Mouse (Mus musculus) testis, adult 2 months (tissue): ENCODE data around the gene 1700024P04Rik. TPM values are rescaled to one million over a fixed set of nuclear protein-coding genes. Genes with fewer than 3 reads are reported as not detected.

ENCODE experiments used
- H3K27ac ChIP-seq: fragments of 200-500 bp; 2 replicates; pipeline ENCODE4 v1.5.1; 2012; ENCODE audit warnings: low read depth, low read length; ENCODE audit not compliant: control insufficient read depth, insufficient read depth
- H3K27me3 ChIP-seq: fragments of 200-500 bp; 2 replicates; pipeline ENCODE4 v1.6.1; 2012; ENCODE audit warnings: mild to moderate bottlenecking, low read length, moderate library complexity; ENCODE audit not compliant: control insufficient read depth, insufficient read depth
- H3K36me3 ChIP-seq: fragments of 200-500 bp; 2 replicates; pipeline ENCODE4 v1.6.1; 2012; ENCODE audit warnings: mild to moderate bottlenecking, low read length; ENCODE audit not compliant: control insufficient read depth, insufficient read depth
- H3K4me1 ChIP-seq: fragments of 200-500 bp; 2 replicates; pipeline ENCODE4 v1.6.1; 2012; ENCODE audit warnings: low read length; ENCODE audit not compliant: control insufficient read depth, insufficient read depth
- H3K4me3 ChIP-seq: fragments of 200-500 bp; 2 replicates; pipeline ENCODE4 v1.5.1; 2012; ENCODE audit warnings: low read depth, mild to moderate bottlenecking, low read length, moderate library complexity, mixed read lengths; ENCODE audit not compliant: control insufficient read depth
- CTCF ChIP-seq: fragments of 200-500 bp; IDR thresholded peaks from 2 replicates; pipeline ENCODE4 v1.5.1; 2012; ENCODE audit warnings: low read depth, mild to moderate bottlenecking, inconsistent platforms, low read length, moderate library complexity; ENCODE audit not compliant: control insufficient read depth, insufficient read depth, insufficient replicate concordance
- POLR2A ChIP-seq: fragments of 200-500 bp; IDR thresholded peaks from 2 replicates; pipeline ENCODE4 v1.6.1; 2012; ENCODE audit warnings: low read depth, mild to moderate bottlenecking, inconsistent platforms, low read length, moderate library complexity; ENCODE audit not compliant: control insufficient read depth
- polyA plus RNA-seq: library from polyadenylated mRNA; depleted of rRNA; stranded (reverse); fragments of >200 nt; gene quantifications from 2 replicates; pipeline ENCODE4 v1.2.3, GENCODE M21; 2012

1700024P04Rik gene
- polyA plus RNA-seq, 1 experiment = 657 TPM

- no peak overlapping the region for H3K27ac ChIP-seq
- no peak overlapping the region for H3K4me3 ChIP-seq
- no peaks in the 10 kb centered on the region for H3K27me3 ChIP-seq
- no peaks in the 10 kb centered on the region for H3K36me3 ChIP-seq
- TF ChIP-seq POLR2A (no peak), CTCF (no peak)
- no peaks in the 10 kb centered on the region for H3K4me1 ChIP-seq
Measured at GRCm38 (mm10) chr13:98963612-98964011, 20.8 kb downstream of the 1700024P04Rik start.

DNA sequence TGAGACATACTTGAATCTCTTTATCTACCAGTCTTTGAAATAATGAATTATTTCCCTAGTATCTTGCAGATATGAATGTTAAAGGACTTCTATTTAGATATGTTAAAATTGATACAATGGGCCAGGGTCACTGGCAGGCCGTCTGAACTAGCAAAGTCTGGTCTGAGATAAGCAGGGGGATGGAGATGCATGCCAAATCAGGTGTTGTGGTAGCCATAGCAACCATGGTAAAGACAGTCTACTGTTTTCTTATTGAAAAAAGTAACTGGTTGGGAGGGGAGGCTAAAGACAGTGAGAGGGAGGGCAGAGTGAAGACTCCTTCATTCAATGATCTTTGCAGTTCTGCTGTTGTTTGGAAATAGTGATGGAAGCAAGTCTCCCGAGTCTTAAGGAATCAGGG lies 26.2 kb downstream of the 1700024P04Rik start:
- H3K36me3 ChIP-seq = no peaks in the 10 kb centered on the region
- H3K27me3 ChIP-seq = no peaks in the 10 kb centered on the region
- H3K4me1 ChIP-seq = peaks cover 2% of the 10 kb centered on the region; the same call in 1 of the 2 replicates
- no peak overlapping the region for H3K27ac ChIP-seq
- TF ChIP-seq POLR2A (no peak), CTCF (no peak)
- H3K4me3 ChIP-seq = no peak overlapping the region

DNA sequence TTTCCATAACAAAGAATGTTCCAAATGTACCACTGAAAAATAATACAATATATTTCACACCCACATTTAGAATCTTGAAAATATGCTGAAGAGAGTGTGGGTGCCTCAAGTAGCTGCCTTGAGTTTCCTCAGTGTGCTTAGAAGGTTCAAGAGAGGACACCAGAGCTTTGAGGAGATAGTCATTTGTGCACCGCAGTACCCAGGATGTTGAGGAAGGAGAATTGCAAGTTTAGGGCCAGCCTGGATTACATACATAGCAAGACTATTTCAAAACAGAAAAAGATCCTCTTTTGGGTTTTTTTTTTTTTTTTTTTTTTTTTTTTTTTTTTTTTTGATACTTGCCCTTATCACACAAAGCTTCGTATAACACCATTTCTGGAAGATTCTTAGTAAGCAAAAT lies 28.2 kb downstream of the 1700024P04Rik start:
- Histone ChIP-seq H3K4me3 (no peak overlapping the region), H3K27ac (no peak overlapping the region), H3K36me3 (no peaks in the 10 kb centered on the region), H3K27me3 (no peaks in the 10 kb centered on the region), H3K4me1 (peaks cover 2% of the 10 kb centered on the region; the same call in 1 of the 2 replicates)
- TF ChIP-seq CTCF (no peak), POLR2A (no peak)

- Histone ChIP-seq H3K36me3 (no peaks in the 10 kb centered on the region), H3K27me3 (no peaks in the 10 kb centered on the region), H3K4me3 (no peak overlapping the region), H3K4me1 (peaks cover 2% of the 10 kb centered on the region; the same call in 1 of the 2 replicates), H3K27ac (no peak overlapping the region)
- TF ChIP-seq CTCF (no peak), POLR2A (no peak)
Measured at GRCm38 (mm10) chr13:98955676-98956075, 28.7 kb downstream of the 1700024P04Rik start.

GRCm38 (mm10) chr13:98955226-98955625 lies 29.1 kb downstream of the 1700024P04Rik start:
- TF ChIP-seq CTCF = no peak
- Histone ChIP-seq H3K36me3 (no peaks in the 10 kb centered on the region), H3K27me3 (no peaks in the 10 kb centered on the region), H3K4me1 (peaks cover 2% of the 10 kb centered on the region; the same call in 1 of the 2 replicates), H3K27ac (no peak overlapping the region), H3K4me3 (no peak overlapping the region)

GRCm38 (mm10) chr13:98953830-98954229 lies 30.5 kb downstream of the 1700024P04Rik start:
- no peak overlapping the region for H3K4me3 ChIP-seq
- TF ChIP-seq POLR2A (no peak), CTCF (no peak)
- H3K4me1 ChIP-seq = peaks cover 2% of the 10 kb centered on the region; the same call in 1 of the 2 replicates
- no peaks in the 10 kb centered on the region for H3K36me3 ChIP-seq
- H3K27me3 ChIP-seq = no peaks in the 10 kb centered on the region
- no peak overlapping the region for H3K27ac ChIP-seq

- no peaks in the 10 kb centered on the region for H3K27me3 ChIP-seq
- TF ChIP-seq CTCF (no peak), POLR2A (no peak)
- no peaks in the 10 kb centered on the region for H3K36me3 ChIP-seq
- no peak overlapping the region for H3K4me3 ChIP-seq
- no peak overlapping the region for H3K27ac ChIP-seq
- peaks cover 2% of the 10 kb centered on the region; the same call in 1 of the 2 replicates for H3K4me1 ChIP-seq
Measured at GRCm38 (mm10) chr13:98951951-98952350, 32.4 kb downstream of the 1700024P04Rik start.

DNA sequence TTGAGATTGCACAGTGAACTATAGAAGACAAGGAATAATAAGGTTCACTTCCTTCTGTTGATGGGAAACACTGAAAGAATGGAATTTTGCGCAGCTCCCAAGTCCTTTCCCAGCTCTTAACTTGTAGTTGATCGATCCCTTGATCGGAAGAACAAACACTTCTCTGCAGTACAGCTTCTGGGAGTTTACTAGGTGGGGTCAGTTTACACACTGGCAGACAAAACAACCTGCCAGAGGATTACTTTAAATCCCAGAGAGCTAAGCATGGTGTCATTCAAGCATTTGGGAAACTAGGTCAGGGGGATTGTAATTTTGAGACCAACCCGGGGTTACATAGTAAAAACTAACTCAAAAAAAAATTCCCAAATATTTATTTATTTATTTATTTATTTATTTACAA lies 36.2 kb downstream of the 1700024P04Rik start:
- no peak for TF ChIP-seq CTCF
- TF ChIP-seq POLR2A = no peak
- Histone ChIP-seq H3K4me1 (no peaks in the 10 kb centered on the region), H3K27me3 (no peaks in the 10 kb centered on the region), H3K27ac (no peak overlapping the region), H3K4me3 (no peak overlapping the region), H3K36me3 (no peaks in the 10 kb centered on the region)
